Comparison of ENCODE assay signal across 24 mouse cellular contexts in genomic region chr3:80200904-80201303, GRCm38 (mm10).
DNase-seq lines count a peak whose midpoint lies in the region; ATAC-seq lines count a peak whose summit lies in the region.
"Had no signal": no experiment of that assay in that cellular context is flagged by ENCODE, and none has a peak within 500 bp of the region (broad histone marks: within the 10 kb centered on the region; RNA-seq: fewer than 3 reads in every experiment).

No protein-coding gene starts in this region.

- no peaks in the 10 kb centered on the region for H3K36me3 ChIP-seq in forebrain, embryonic 14.5 days (ENCODE audit: control insufficient read depth, insufficient read depth, low read length)
- H3K36me3 ChIP-seq in forebrain, embryonic 13.5 days (ENCODE audit: poor library complexity, severe bottlenecking): no peaks in the 10 kb centered on the region
- H3K36me3 ChIP-seq in hindbrain, embryonic 16.5 days (ENCODE audit: control insufficient read depth, insufficient read depth, low read length): no peaks in the 10 kb centered on the region
- no peaks in the 10 kb centered on the region for H3K36me3 ChIP-seq in hindbrain, embryonic 12.5 days
- no peaks in the 10 kb centered on the region for H3K36me3 ChIP-seq in kidney, embryonic 14.5 days (ENCODE audit: control insufficient read depth, insufficient read depth, low read length)
- H3K36me3 ChIP-seq: embryonic facial prominence, embryonic 15.5 days; heart, embryonic 10.5 days had no signal

- H3K4me3 ChIP-seq in forebrain, embryonic 14.5 days (ENCODE audit: low read depth, low read length): no peak overlapping the region
- H3K4me3 ChIP-seq in forebrain, embryonic 13.5 days: no peak overlapping the region
- no peak overlapping the region for H3K4me3 ChIP-seq in hindbrain, embryonic 16.5 days (ENCODE audit: low read length)
- no peak overlapping the region for H3K4me3 ChIP-seq in hindbrain, embryonic 12.5 days
- no peak overlapping the region for H3K4me3 ChIP-seq in kidney, embryonic 14.5 days (ENCODE audit: low read length)
- H3K4me3 ChIP-seq: embryonic facial prominence, embryonic 15.5 days; erythroblast, embryonic 14.5 days; heart, embryonic 10.5 days had no signal

- DNase-seq in forebrain, embryonic 14.5 days (ENCODE audit: low spot score): peak; percentile 36
- peak; percentile 38 for DNase-seq in layer of hippocampus, adult 9-11 months
- DNase-seq in layer of hippocampus, adult 8-10 months (ENCODE audit: low spot score in 2 of 2): no peak
- peak; percentile 45 for DNase-seq in 3T3-L1 (ENCODE audit: low read depth, low spot score)
- DNase-seq: adrenal gland, postnatal 25 days; cerebellum, adult 11 months; cerebellum, adult 8-10 months; cerebellum, postnatal 14 days; embryo, embryonic 11 days; gastrocnemius, postnatal 10 days; heart, adult 18-20 months; heart, postnatal 10 days; heart, postnatal 4 days had no signal

- ATAC-seq in forebrain, embryonic 14.5 days: no peak
- ATAC-seq in forebrain, embryonic 13.5 days: no peak
- ATAC-seq in hindbrain, embryonic 16.5 days: peak; percentile 71; the same call in 1 of the 2 replicates
- no peak for ATAC-seq in hindbrain, embryonic 12.5 days (ENCODE audit: low FRiP score)
- no peak for ATAC-seq in kidney, embryonic 14.5 days (ENCODE audit: low FRiP score, low TSS enrichment)
- ATAC-seq: activated CD4-positive, CD25-positive, alpha-beta regulatory T cell, adult 4 months; inflammation-experienced regulatory T-cells, adult 6 months; Patski had no signal

- H3K27ac ChIP-seq in forebrain, embryonic 14.5 days (ENCODE audit: low read depth, low read length): no peak overlapping the region; the same call in 1 of the 2 replicates
- H3K27ac ChIP-seq in forebrain, embryonic 13.5 days: no peak overlapping the region
- no peak overlapping the region for H3K27ac ChIP-seq in hindbrain, embryonic 16.5 days (ENCODE audit: low read depth, low read length)
- H3K27ac ChIP-seq in hindbrain, embryonic 12.5 days: no peak overlapping the region
- no peak overlapping the region for H3K27ac ChIP-seq in kidney, embryonic 14.5 days (ENCODE audit: low read depth, low read length)
- H3K27ac ChIP-seq: embryonic facial prominence, embryonic 15.5 days; heart, embryonic 10.5 days; hindbrain, embryonic 14.5 days had no signal

- no peak overlapping the region for H3K4me2 ChIP-seq in forebrain, embryonic 14.5 days (ENCODE audit: low read length)
- no peak overlapping the region for H3K4me2 ChIP-seq in forebrain, embryonic 13.5 days
- no peak overlapping the region for H3K4me2 ChIP-seq in hindbrain, embryonic 16.5 days (ENCODE audit: low read length)
- H3K4me2 ChIP-seq in hindbrain, embryonic 12.5 days (replicated peaks): no peak overlapping the region
- H3K4me2 ChIP-seq in kidney, embryonic 14.5 days (replicated peaks; ENCODE audit: low read depth, low read length): no peak overlapping the region
- H3K4me2 ChIP-seq: embryonic facial prominence, embryonic 15.5 days; hindbrain, embryonic 14.5 days had no signal

- H3K4me1 ChIP-seq in forebrain, embryonic 14.5 days (ENCODE audit: control insufficient read depth, insufficient read depth, low read length): 0 out of 2 replicates have a peak, but pooled peaks cover 3% of the 10 kb centered on the region
- 0 out of 2 replicates have a peak, but pooled peaks cover 7% of the 10 kb centered on the region for H3K4me1 ChIP-seq in forebrain, embryonic 13.5 days
- no peaks in the 10 kb centered on the region for H3K4me1 ChIP-seq in hindbrain, embryonic 16.5 days (ENCODE audit: control insufficient read depth, insufficient read depth, low read depth, low read length)
- no peaks in the 10 kb centered on the region for H3K4me1 ChIP-seq in hindbrain, embryonic 12.5 days
- H3K4me1 ChIP-seq in kidney, embryonic 14.5 days (ENCODE audit: control insufficient read depth, insufficient read depth, low read length): no peaks in the 10 kb centered on the region
- H3K4me1 ChIP-seq: embryonic facial prominence, embryonic 15.5 days; heart, embryonic 10.5 days had no signal

- H3K9ac ChIP-seq in forebrain, embryonic 14.5 days (ENCODE audit: low read length): no peak overlapping the region
- H3K9ac ChIP-seq in forebrain, embryonic 13.5 days: no peak overlapping the region
- H3K9ac ChIP-seq in hindbrain, embryonic 16.5 days (ENCODE audit: low read depth, low read length): no peak overlapping the region
- H3K9ac ChIP-seq in hindbrain, embryonic 12.5 days: no peak overlapping the region
- H3K9ac ChIP-seq in kidney, embryonic 14.5 days (ENCODE audit: low read depth, low read length): no peak overlapping the region
- H3K9ac ChIP-seq: embryonic facial prominence, embryonic 15.5 days; hindbrain, embryonic 14.5 days had no signal

- H3K9me3 ChIP-seq in forebrain, embryonic 14.5 days (replicated peaks; ENCODE audit: control insufficient read depth, low read length): no peaks in the 10 kb centered on the region
- H3K9me3 ChIP-seq in forebrain, embryonic 13.5 days (replicated peaks): no peaks in the 10 kb centered on the region
- H3K9me3 ChIP-seq in hindbrain, embryonic 16.5 days (ENCODE audit: control insufficient read depth, low read length): no peaks in the 10 kb centered on the region
- H3K9me3 ChIP-seq in hindbrain, embryonic 12.5 days (replicated peaks): no peaks in the 10 kb centered on the region
- no peaks in the 10 kb centered on the region for H3K9me3 ChIP-seq in kidney, embryonic 14.5 days (ENCODE audit: control insufficient read depth, low read length)
- H3K9me3 ChIP-seq: embryonic facial prominence, embryonic 15.5 days; heart, embryonic 10.5 days had no signal

- 92% methylated on average over 2 of the region's 2 CpGs for WGBS in forebrain, embryonic 14.5 days
- WGBS in forebrain, embryonic 13.5 days: 85% methylated on average over 2 of the region's 2 CpGs
- 79% methylated on average over 2 of the region's 2 CpGs for WGBS in hindbrain, embryonic 16.5 days
- 80% methylated on average over 2 of the region's 2 CpGs for WGBS in hindbrain, embryonic 12.5 days
- 83% methylated on average over 2 of the region's 2 CpGs for WGBS in kidney, embryonic 14.5 days

- no peaks in the 10 kb centered on the region for H3K27me3 ChIP-seq in forebrain, embryonic 14.5 days (replicated peaks; ENCODE audit: control insufficient read depth, insufficient read depth, low read length)
- no peaks in the 10 kb centered on the region for H3K27me3 ChIP-seq in forebrain, embryonic 13.5 days
- H3K27me3 ChIP-seq in hindbrain, embryonic 16.5 days (replicated peaks; ENCODE audit: control insufficient read depth, insufficient read depth, low read length): no peaks in the 10 kb centered on the region
- H3K27me3 ChIP-seq in hindbrain, embryonic 12.5 days: no peaks in the 10 kb centered on the region
- no peaks in the 10 kb centered on the region for H3K27me3 ChIP-seq in kidney, embryonic 14.5 days (ENCODE audit: control insufficient read depth, insufficient read depth, low read length)
- H3K27me3 ChIP-seq: embryonic facial prominence, embryonic 15.5 days had no signal

Comparison
In these comparisons a context has a peak if more than half of its experiments do, and no peak if none do; other contexts are left out.
1. DNase-seq: peak in forebrain, embryonic 14.5 days (single experiment), layer of hippocampus, adult 9-11 months (single experiment) and 3T3-L1 (single experiment); none in layer of hippocampus, adult 8-10 months (0 of 2).